Mouse (Mus musculus): ENCODE measurements around the gene Arhgap31. TPM values are rescaled to one million over a fixed set of nuclear protein-coding genes. Genes with fewer than 3 reads are reported as not detected.

Arhgap31 gene
- polyA plus RNA-seq (2012; rRNA removed), result 6.7 and 8.6 TPM in 2 replicates

GRCm38 (mm10) chr16:38712581-38713403, at the start of gene Arhgap31:
Gene Arhgap31, minus strand, starts transcription at chr16:38713274.

GRCm38 (mm10) chr16:38742113-38742658, 29.1 kb upstream of the Arhgap31 start, which contains the start of gene B4galt4:
Gene B4galt4, plus strand, starts transcription at chr16:38742264.

GRCm38 (mm10) chr16:38558221-38558748, 154.8 kb downstream of the Arhgap31 start, which contains the start of gene Tmem39a:
Gene Tmem39a, plus strand, starts transcription at chr16:38558698.

GRCm38 (mm10) chr16:38549479-38550396, 163.3 kb downstream of the Arhgap31 start, which contains the start of gene Poglut1:
Gene Poglut1, minus strand, starts transcription at chr16:38550258.

Other genes with a start within 250 kb of the Arhgap31 start
- gene Timmdc1, start 190.6 kb downstream of the Arhgap31 start, polyA plus RNA-seq (2012; rRNA removed), result 21.6 and 33.7 TPM in 2 replicates
- gene Poglut1, start 163.0 kb downstream of the Arhgap31 start, polyA plus RNA-seq (2012; rRNA removed), result 48.6 and 74.0 TPM in 2 replicates
- 60.4 and 144 TPM in 2 replicates for gene Tmem39a, start 154.6 kb downstream of the Arhgap31 start, polyA plus RNA-seq (2012; rRNA removed)
- 14.6 and 15.9 TPM in 2 replicates for gene B4galt4, start 29.0 kb upstream of the Arhgap31 start, polyA plus RNA-seq (2012; rRNA removed)
- gene Upk1b, start 87.1 kb upstream of the Arhgap31 start, polyA plus RNA-seq (2012; rRNA removed), result 2.3 and 3.3 TPM in 2 replicates
- gene 4930435E12Rik, start 115.5 kb upstream of the Arhgap31 start, polyA plus RNA-seq (2012; rRNA removed), result not detected in 2 replicates
- gene Igsf11, start 179.4 kb upstream of the Arhgap31 start, polyA plus RNA-seq (2012; rRNA removed), result 3.9 and 5.6 TPM in 2 replicates